Mouse (Mus musculus) urinary bladder, adult 2 months (tissue): ENCODE measurements around the gene Cyp2g1. TPM values are rescaled to one million over a fixed set of nuclear protein-coding genes. Genes with fewer than 3 reads are reported as not detected.
"Not testable (repeated sequence)": the region's sequence is repeated elsewhere in the genome, so short reads cannot be mapped to it uniquely, and the experiment has no call there.

Experiments used
- DNase-seq: peaks from one replicate; pipeline ENCODE4 v3.0.0; 2022; ENCODE audit warnings: low spot score
- polyA plus RNA-seq: library from polyadenylated mRNA; depleted of rRNA; stranded (reverse); fragments of >200 nt; gene quantifications from 2 replicates; pipeline ENCODE4 v1.2.3, GENCODE M21; 2012; rRNA removed

The Cyp2g1 gene
- polyA plus RNA-seq: not detected in 2 replicates

- no peak for DNase-seq
Observed at GRCm38 (mm10) chr7:26808592-26808991, at the start of gene Cyp2g1. Gene Cyp2g1 (plus strand): TSS chr7:26808892.

DNA sequence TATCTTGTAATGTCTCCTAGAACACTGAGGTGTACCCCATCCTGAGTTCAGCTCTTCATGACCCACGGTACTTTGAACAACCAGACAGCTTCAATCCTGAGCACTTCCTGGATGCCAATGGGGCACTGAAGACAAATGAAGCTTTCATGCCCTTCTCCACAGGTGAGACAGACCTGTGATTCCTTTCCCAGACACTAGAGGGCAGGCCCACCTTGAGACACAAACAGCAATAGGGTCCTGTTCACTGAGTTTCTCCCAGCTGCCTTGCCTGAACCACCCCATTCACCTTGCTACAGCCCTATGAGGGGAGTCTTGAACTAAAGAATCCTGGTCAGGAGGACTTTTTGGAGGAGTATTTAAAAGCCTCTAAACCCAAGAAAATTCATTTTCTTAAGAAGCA is 41.6 kb upstream of the Cyp2g1 start:
- no peak for DNase-seq

GRCm38 (mm10) chr7:26769881-26770470 is 38.7 kb upstream of the Cyp2g1 start:
- no peak for DNase-seq

- DNase-seq: no peak
Observed at GRCm38 (mm10) chr7:26772866-26773586, 35.7 kb upstream of the Cyp2g1 start.

- DNase-seq: no peak
Observed at GRCm38 (mm10) chr7:26775866-26776265, 32.8 kb upstream of the Cyp2g1 start.

GRCm38 (mm10) chr7:26777806-26778205 is 30.9 kb upstream of the Cyp2g1 start:
- no peak for DNase-seq

GRCm38 (mm10) chr7:26778474-26778873 is 30.2 kb upstream of the Cyp2g1 start:
- peak; percentile 44 for DNase-seq

GRCm38 (mm10) chr7:26779799-26780416 is 28.8 kb upstream of the Cyp2g1 start:
- no peak for DNase-seq

DNA sequence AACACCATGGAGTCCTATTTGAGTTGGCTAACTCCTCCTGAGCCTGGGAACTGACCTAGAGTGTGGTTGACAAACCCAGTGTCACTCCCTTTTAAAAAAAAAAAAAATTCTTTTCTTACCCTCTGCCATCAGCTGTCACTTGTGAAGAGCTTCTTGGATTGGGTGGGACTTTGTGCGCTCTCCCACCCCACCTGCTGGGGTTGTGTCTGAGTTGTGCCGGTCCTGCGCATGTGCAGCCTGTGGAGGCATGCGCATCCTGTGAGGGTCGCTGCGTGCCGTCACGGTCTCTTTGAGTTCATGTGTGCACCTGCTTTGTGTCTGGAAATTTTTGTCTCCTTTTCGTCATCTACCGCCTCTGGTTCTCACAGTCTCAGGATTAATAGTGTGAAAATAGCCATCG is 28.2 kb upstream of the Cyp2g1 start:
- DNase-seq: no peak

DNA sequence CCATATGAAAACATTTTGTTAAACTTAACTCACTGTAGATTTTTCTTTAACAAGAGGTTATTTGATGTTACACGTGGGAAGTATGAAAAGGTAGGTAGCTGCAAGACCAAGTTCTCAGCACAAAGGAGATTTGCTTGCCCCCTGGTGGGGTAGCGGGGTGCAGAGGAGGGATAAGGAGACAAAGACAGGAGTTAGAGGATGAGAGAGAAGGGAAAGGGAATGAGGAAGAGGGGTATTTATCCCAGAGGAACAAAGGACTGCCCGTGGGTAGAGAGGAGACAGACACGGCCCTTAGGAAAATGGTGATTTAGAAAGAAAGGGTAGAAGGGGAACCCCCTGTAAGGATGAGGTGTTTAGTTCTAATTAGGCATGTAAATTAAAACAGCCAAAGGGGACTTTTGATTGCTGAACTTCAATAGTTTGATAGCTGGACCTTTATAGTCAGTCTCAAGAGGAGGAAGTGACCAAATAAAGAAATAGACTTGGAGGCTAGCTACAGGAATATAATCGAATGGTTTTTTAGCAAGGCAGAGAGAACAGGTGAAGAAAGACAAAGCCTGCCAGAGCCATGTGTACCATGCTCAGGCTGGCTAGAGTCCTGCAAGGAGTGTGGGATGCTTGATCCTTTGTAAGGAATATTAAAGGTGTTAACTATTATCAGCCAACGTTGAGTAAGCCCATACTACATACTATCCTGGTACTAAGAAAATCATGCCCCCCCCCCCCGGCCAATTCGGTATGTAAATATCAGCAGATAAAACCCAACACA is 27.5 kb upstream of the Cyp2g1 start:
- DNase-seq: no peak

- DNase-seq: no peak
Observed at GRCm38 (mm10) chr7:26781767-26782131, 26.9 kb upstream of the Cyp2g1 start.

- DNase-seq: peak; percentile 34
Observed at GRCm38 (mm10) chr7:26783163-26783562, 25.5 kb upstream of the Cyp2g1 start.

- DNase-seq: not testable (repeated sequence)
Observed at GRCm38 (mm10) chr7:26786013-26786412, 22.7 kb upstream of the Cyp2g1 start.

DNA sequence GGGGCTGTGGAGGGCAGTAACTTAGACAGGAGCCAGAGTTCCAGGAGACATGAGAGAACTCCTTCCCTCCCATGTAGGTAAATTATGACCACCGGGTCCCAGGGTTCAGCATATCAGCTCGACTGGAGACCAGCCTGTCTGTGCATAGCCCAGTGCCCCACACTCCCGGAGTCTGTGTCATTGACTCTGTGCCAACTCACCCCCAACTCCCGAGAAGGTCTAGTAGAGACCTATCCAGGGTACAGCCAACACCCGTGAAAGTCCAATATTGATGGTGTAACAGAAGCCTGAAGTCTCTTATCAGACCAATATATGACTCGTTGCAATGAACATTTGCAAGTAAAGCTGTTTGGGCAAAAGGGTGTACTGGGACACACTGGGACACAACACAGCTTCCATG is 18.7 kb upstream of the Cyp2g1 start:
- no peak for DNase-seq

GRCm38 (mm10) chr7:26800104-26800503 is 8.6 kb upstream of the Cyp2g1 start:
- DNase-seq: no peak

- no peak for DNase-seq
Observed at GRCm38 (mm10) chr7:26800996-26801395, 7.7 kb upstream of the Cyp2g1 start.

GRCm38 (mm10) chr7:26831556-26832292 is 23.0 kb downstream of the Cyp2g1 start:
- DNase-seq: not testable (repeated sequence)

- DNase-seq: not testable (repeated sequence)
Observed at GRCm38 (mm10) chr7:26832668-26833067, 24.0 kb downstream of the Cyp2g1 start.

DNA sequence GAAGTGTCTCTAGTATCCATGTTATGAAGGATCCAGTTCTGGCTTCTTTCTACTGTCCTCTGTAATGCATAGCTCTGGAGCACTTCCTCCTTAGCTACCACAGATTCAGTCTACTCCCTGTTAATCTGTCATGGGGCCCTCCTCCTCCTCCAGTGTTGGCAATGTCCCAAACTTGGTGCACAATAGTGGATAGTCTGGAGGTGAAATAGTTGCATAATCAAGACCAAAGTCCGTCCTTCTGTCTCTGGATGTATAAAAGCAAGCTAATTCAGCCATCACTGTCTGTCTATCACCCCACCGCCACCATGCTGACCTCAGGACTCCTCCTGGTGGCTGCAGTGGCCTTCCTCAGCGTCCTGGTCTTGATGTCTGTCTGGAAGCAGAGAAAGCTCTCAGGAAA is 26.4 kb downstream of the Cyp2g1 start, which contains the start of gene Cyp2a5:
TSS of gene Cyp2a5 (plus strand) at position 247 of the 400 bp plus-strand sequence.
- DNase-seq: not testable (repeated sequence)

DNA sequence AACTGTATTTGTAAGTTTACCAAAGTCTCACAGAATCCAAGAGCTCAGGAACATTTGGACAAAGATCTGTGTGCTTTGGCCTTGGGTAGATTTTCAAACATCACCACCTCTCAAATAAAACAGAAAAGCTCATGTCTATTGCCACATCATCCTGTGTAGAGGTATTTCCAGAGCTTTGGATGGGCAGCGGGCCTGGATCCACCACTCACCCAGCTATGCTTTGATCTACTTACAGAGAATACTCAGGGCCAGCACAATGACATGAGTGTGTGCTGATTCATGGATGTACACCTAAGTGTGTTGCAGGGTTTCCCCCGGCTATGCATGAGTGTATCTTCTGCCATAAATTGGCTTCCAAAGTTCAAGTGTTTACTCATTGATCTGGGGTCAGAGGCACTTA is 34.7 kb downstream of the Cyp2g1 start:
- not testable (repeated sequence) for DNase-seq

DNA sequence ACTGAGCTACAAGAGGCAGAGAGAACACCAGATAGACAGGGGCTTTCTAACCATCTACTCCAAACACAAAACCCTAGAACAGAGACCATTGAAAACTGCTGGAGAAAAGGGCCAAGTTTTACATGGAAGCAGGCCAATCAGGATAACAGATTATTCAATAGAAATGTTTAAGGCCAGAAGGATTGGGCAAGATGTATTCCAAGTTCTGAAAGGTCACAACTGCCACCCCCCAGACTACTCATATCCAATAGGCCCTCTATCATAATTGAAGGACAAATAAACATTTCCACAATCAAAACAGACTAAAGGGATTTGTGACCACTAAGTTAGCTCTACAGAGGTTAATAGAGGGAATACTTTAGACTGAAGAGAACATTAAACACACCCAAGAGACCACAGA is 41.4 kb downstream of the Cyp2g1 start:
- DNase-seq: not testable (repeated sequence)
